Mouse (Mus musculus): ENCODE results near the gene Drc7.

DNA sequence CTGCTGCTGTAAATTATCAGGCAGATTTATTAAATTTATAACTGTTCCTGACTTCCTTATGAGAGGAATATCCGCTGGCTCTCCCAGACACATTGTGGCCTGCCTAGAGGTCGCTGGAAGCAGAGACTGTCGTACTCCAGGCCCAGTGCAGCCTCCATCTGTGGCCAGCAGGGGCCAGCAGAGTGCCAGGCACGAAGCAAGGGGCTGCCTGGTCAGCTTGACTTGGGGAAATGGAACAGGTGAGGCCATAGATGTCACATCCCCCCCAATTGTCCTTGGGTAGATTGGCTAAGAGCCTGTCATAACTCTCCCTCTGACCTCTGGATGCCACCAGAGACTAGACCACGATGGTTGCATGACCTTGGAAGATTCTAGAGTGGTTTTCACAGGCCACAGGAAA, 44.1 kb downstream of the Drc7 start:
- TF ChIP-seq POLR2A (IDR thresholded peaks at IDR 0.05; ENCODE audit: low read depth, low read length) (no peak), CTCF (IDR thresholded peaks at IDR 0.05; ENCODE audit: extremely low read depth, insufficient read length, insufficient replicate concordance, low read depth, low read length) (peak; percentile 88)

Measured in small intestine, adult 2 months (tissue).